Mouse (Mus musculus): Measurements from ENCODE around the gene Gpn2. TPM values are rescaled to one million over a fixed set of nuclear protein-coding genes. Genes with fewer than 3 reads are reported as not detected.

The Gpn2 gene
- total and polyA plus RNA-seq, 3 experiments, result 35.9 to 36.8 (median 36.2) TPM

DNA sequence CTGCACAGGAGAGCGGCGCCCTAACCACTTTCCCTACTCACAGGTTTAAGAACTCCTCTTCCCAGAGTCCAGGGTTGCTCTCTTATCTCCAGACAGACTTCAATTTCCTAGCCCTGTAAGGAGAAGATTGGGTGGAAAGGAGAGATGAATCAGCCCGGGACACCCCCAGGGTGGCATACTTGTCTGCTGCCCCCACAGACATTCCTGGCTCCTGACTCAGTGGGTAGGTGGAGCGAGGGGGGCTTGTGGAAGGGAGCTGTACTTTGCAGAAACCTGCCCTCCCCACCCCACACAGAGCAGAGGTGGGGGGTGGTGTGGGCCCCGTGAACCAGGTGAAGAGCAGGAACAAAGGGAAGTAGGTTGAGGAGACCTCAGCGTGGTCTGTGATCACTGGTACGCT lies 11.4 kb downstream of the Gpn2 start:
- in situ Hi-C loops (cut with MboI; ENCODE audit: low pct_ligation_motif_present, low pct_unique_long_range_greater_than_20kb, low sequenced_read_pairs) (loop anchor here (5.0 to 25.0 kb wide), 3 partner anchors 37 to 492 kb away; partner anchors contain the start of gene Cd52), dilution Hi-C loops (cut with MboI; ENCODE audit: extremely low pct_ligation_motif_present, extremely low pct_unique_long_range_greater_than_20kb, low sequenced_read_pairs) (no loop called here)
- no peak for DNase-seq (ENCODE audit: extremely low read depth)
- H3K4me1 ChIP-seq (ENCODE audit: control insufficient read depth in 1 of 2, insufficient read depth in 2 of 2), result peaks cover 17 to 54% of the 10 kb centered on the region in 2 experiments
- no peaks in the 10 kb centered on the region for H3K79me2 ChIP-seq (replicated peaks; ENCODE audit: control insufficient read depth, extremely low read depth, insufficient read depth, poor library complexity, severe bottlenecking)
- TF ChIP-seq JUN (IDR thresholded peaks at IDR 0.05; ENCODE audit: insufficient read depth, low read depth, low read length) (no peak), POLR2A (IDR thresholded peaks at IDR 0.05; ENCODE audit: low read depth, low read length) (0 out of 2 replicates have a peak, but pooled peaks have one; percentile 30)
- no peaks in the 10 kb centered on the region for H3K9me3 ChIP-seq (replicated peaks; ENCODE audit: low read length)
- H3K4me2 ChIP-seq (ENCODE audit: insufficient read depth, low read depth, poor library complexity, severe bottlenecking), result peak overlapping the region; percentile 51
- H3K27me3 ChIP-seq (replicated peaks), result no peaks in the 10 kb centered on the region
- H3K9ac ChIP-seq (ENCODE audit: insufficient read depth, low read depth), result no peak overlapping the region
- H3K27ac ChIP-seq (ENCODE audit: insufficient read depth, low read depth), result peak overlapping the region; percentile 74
- no peak overlapping the region for H3K4me3 ChIP-seq (replicated peaks in 1 of 3; ENCODE audit: low read depth in 2 of 3, low read length in 2 of 3, poor library complexity in 1 of 3)
- H3K36me3 ChIP-seq (replicated peaks in 1 of 2; ENCODE audit: control insufficient read depth in 1 of 2, insufficient read depth in 1 of 2, low read length in 1 of 2), result peaks cover 6 to 25% of the 10 kb centered on the region in 2 experiments

GRCm38 (mm10) chr4:133596084-133596483 lies 11.9 kb downstream of the Gpn2 start:
- TF ChIP-seq EP300 (IDR thresholded peaks at IDR 0.05; ENCODE audit: low read length), result peak; percentile 57
- TF ChIP-seq POLR2A (IDR thresholded peaks at IDR 0.05; ENCODE audit: low read depth, low read length), result peak; percentile 24; the same call in 1 of the 2 replicates
- peak; percentile 53 for TF ChIP-seq ETS1 (conservative IDR thresholded peaks at IDR 0.05; ENCODE audit: low read depth, low read length)
- no peak for TF ChIP-seq HCFC1 (IDR thresholded peaks at IDR 0.05; ENCODE audit: low read depth, low read length)
- peak; percentile 57; the same call in 1 of the 2 replicates for TF ChIP-seq TCF12 (IDR thresholded peaks at IDR 0.05; ENCODE audit: low read depth, low read length)
- TF ChIP-seq MEF2A (IDR thresholded peaks at IDR 0.05; ENCODE audit: borderline replicate concordance, low read depth, low read length), result peak; percentile 86
- TF ChIP-seq BHLHE40 (IDR thresholded peaks at IDR 0.05; ENCODE audit: low read depth, low read length), result no peak
- Histone ChIP-seq H3K4me3 (replicated peaks in 1 of 3; ENCODE audit: low read depth in 2 of 3, low read length in 2 of 3, poor library complexity in 1 of 3) (no peak overlapping the region), H3K79me2 (replicated peaks; ENCODE audit: control insufficient read depth, extremely low read depth, insufficient read depth, poor library complexity, severe bottlenecking) (no peaks in the 10 kb centered on the region), H3K27ac (ENCODE audit: insufficient read depth, low read depth) (peak overlapping the region; percentile 65), H3K27me3 (replicated peaks) (no peaks in the 10 kb centered on the region), H3K9ac (ENCODE audit: insufficient read depth, low read depth) (no peak overlapping the region; the same call in 1 of the 2 replicates), H3K9me3 (replicated peaks; ENCODE audit: low read length) (no peaks in the 10 kb centered on the region), H3K4me1 (ENCODE audit: control insufficient read depth in 1 of 2, insufficient read depth in 2 of 2) (peaks cover 17 to 54% of the 10 kb centered on the region in 2 experiments), H3K36me3 (replicated peaks in 1 of 2; ENCODE audit: control insufficient read depth in 1 of 2, insufficient read depth in 1 of 2, low read length in 1 of 2) (peaks cover 2 to 20% of the 10 kb centered on the region in 2 experiments), H3K4me2 (ENCODE audit: insufficient read depth, low read depth, poor library complexity, severe bottlenecking) (no peak overlapping the region)
- dilution Hi-C loops (cut with MboI; ENCODE audit: extremely low pct_ligation_motif_present, extremely low pct_unique_long_range_greater_than_20kb, low sequenced_read_pairs) (no loop called here), in situ Hi-C loops (cut with MboI; ENCODE audit: low pct_ligation_motif_present, low pct_unique_long_range_greater_than_20kb, low sequenced_read_pairs) (loop anchor here (5.0 to 25.0 kb wide), 3 partner anchors 36 to 491 kb away; partner anchors contain the start of gene Cd52)
- DNase-seq (ENCODE audit: extremely low read depth), result no peak

GRCm38 (mm10) chr4:133598616-133599015 lies 14.5 kb downstream of the Gpn2 start:
- peak overlapping the region; percentile 63 for H3K9ac ChIP-seq (ENCODE audit: insufficient read depth, low read depth)
- H3K4me1 ChIP-seq (ENCODE audit: control insufficient read depth in 1 of 2, insufficient read depth in 2 of 2), result peaks cover 17 to 49% of the 10 kb centered on the region in 2 experiments
- DNase-seq (ENCODE audit: extremely low read depth), result no peak
- peak overlapping the region; percentile 93 for H3K27ac ChIP-seq (ENCODE audit: insufficient read depth, low read depth)
- H3K4me3 ChIP-seq (replicated peaks in 1 of 3; ENCODE audit: low read depth in 2 of 3, low read length in 2 of 3, poor library complexity in 1 of 3), result peak overlapping the region; percentile 38 to 53 (median 52)
- H3K36me3 ChIP-seq (replicated peaks in 1 of 2; ENCODE audit: control insufficient read depth in 1 of 2, insufficient read depth in 1 of 2, low read length in 1 of 2), result peaks cover 0 to 24% of the 10 kb centered on the region in 2 experiments
- H3K9me3 ChIP-seq (replicated peaks; ENCODE audit: low read length), result no peaks in the 10 kb centered on the region
- no peaks in the 10 kb centered on the region for H3K79me2 ChIP-seq (replicated peaks; ENCODE audit: control insufficient read depth, extremely low read depth, insufficient read depth, poor library complexity, severe bottlenecking)
- TF ChIP-seq TBP (conservative IDR thresholded peaks at IDR 0.05; ENCODE audit: low read depth, low read length) (0 out of 2 replicates have a peak, but pooled peaks have one; percentile 30), ELF1 (IDR thresholded peaks at IDR 0.05; ENCODE audit: low read depth, low read length) (peak; percentile 40; the same call in 1 of the 2 replicates), CHD1 (IDR thresholded peaks at IDR 0.05; ENCODE audit: low read depth, low read length) (0 out of 2 replicates have a peak, but pooled peaks have one; percentile 10), MAFK (IDR thresholded peaks at IDR 0.05; ENCODE audit: insufficient replicate concordance, low read length) (no peak), SIN3A (IDR thresholded peaks at IDR 0.05; ENCODE audit: low read length) (0 out of 2 replicates have a peak, but pooled peaks have one; percentile 13), ZNF384 (IDR thresholded peaks at IDR 0.05; ENCODE audit: low read depth, low read length) (no peak), POLR2A (IDR thresholded peaks at IDR 0.05; ENCODE audit: low read depth, low read length) (peak; percentile 48), NELFE (IDR thresholded peaks at IDR 0.05; ENCODE audit: low read depth, low read length) (0 out of 2 replicates have a peak, but pooled peaks have one; percentile 13), ETS1 (conservative IDR thresholded peaks at IDR 0.05; ENCODE audit: low read depth, low read length) (no peak; the same call in 1 of the 2 replicates)
- in situ Hi-C loops (cut with MboI; ENCODE audit: low pct_ligation_motif_present, low pct_unique_long_range_greater_than_20kb, low sequenced_read_pairs), result loop anchor here (5.0 to 25.0 kb wide), 3 partner anchors 34 to 489 kb away; partner anchors contain the start of gene Cd52
- dilution Hi-C loops (cut with MboI; ENCODE audit: extremely low pct_ligation_motif_present, extremely low pct_unique_long_range_greater_than_20kb, low sequenced_read_pairs), result no loop called here
- H3K27me3 ChIP-seq (replicated peaks), result no peaks in the 10 kb centered on the region
- H3K4me2 ChIP-seq (ENCODE audit: insufficient read depth, low read depth, poor library complexity, severe bottlenecking), result peak overlapping the region; percentile 97
